Mouse (Mus musculus) liver, embryonic 15.5 days (tissue): ENCODE data around the gene Luc7l3. TPM values are rescaled to one million over a fixed set of nuclear protein-coding genes. Genes with fewer than 3 reads are reported as not detected.
A peak's percentile ranks its signal among the peaks of the same experiment; 100 is the strongest.

ENCODE experiments used
- ATAC-seq: fragments of 200-750 bp; cut with Nextera tagmentation; 2 replicates; pipeline ENCODE4 v1.8.0; 2017; ENCODE audit warnings: moderate number of reproducible peaks, mild to moderate bottlenecking, moderate library complexity; ENCODE audit not compliant: insufficient read depth
- H3K27ac ChIP-seq: fragments of 300-500 bp; sonication (generic); replicated peaks from 2 replicates; pipeline ENCODE4 v1.5.1; 2015; ENCODE audit warnings: mild to moderate bottlenecking, inconsistent platforms
- H3K27me3 ChIP-seq: fragments of 300-500 bp; sonication (generic); 2 replicates; pipeline ENCODE4 v1.6.1; 2015; ENCODE audit warnings: mild to moderate bottlenecking, inconsistent platforms
- H3K36me3 ChIP-seq: fragments of 300-500 bp; sonication (generic); replicated peaks from 2 replicates; pipeline ENCODE4 v1.6.1; 2015; ENCODE audit warnings: moderate library complexity, mild to moderate bottlenecking, inconsistent platforms
- H3K4me1 ChIP-seq: fragments of 300-500 bp; sonication (generic); replicated peaks from 2 replicates; pipeline ENCODE4 v1.6.1; 2015; ENCODE audit warnings: inconsistent platforms
- H3K4me2 ChIP-seq: fragments of 300-500 bp; sonication (generic); 2 replicates; pipeline ENCODE4 v1.6.1; 2015; ENCODE audit warnings: moderate library complexity, mild to moderate bottlenecking, inconsistent platforms
- H3K4me3 ChIP-seq: fragments of 300-500 bp; sonication (generic); replicated peaks from 2 replicates; pipeline ENCODE4 v1.5.1; 2015; ENCODE audit warnings: mild to moderate bottlenecking, inconsistent platforms
- H3K9ac ChIP-seq: fragments of 300-500 bp; sonication (generic); 2 replicates; pipeline ENCODE4 v1.6.1; 2015; ENCODE audit warnings: moderate library complexity, mild to moderate bottlenecking, inconsistent platforms
- H3K9me3 ChIP-seq: fragments of 300-500 bp; sonication (generic); replicated peaks from 2 replicates; pipeline ENCODE4 v1.6.1; 2016; ENCODE audit warnings: inconsistent platforms
- WGBS: fragments of 180-500 bp; shearing (Covaris S2); methylation state at CpG from one replicate; pipeline ENCODE4 v1.1.7; 2015; ENCODE audit warnings: mixed read lengths; ENCODE audit not compliant: insufficient replicate concordance; 5-methylcytosine and 5-hydroxymethylcytosine counted together
- polyA plus RNA-seq: library from polyadenylated mRNA; unstranded; fragments of >200 nt; fragmentation: Nextera tagmentation; extraction: Ambion mirVana; gene quantifications from 2 replicates; pipeline ENCODE4 v1.2.1, GENCODE M21; 2015

The Luc7l3 gene
- polyA plus RNA-seq, 1 experiment from 2014 or later: 36.8 TPM

DNA sequence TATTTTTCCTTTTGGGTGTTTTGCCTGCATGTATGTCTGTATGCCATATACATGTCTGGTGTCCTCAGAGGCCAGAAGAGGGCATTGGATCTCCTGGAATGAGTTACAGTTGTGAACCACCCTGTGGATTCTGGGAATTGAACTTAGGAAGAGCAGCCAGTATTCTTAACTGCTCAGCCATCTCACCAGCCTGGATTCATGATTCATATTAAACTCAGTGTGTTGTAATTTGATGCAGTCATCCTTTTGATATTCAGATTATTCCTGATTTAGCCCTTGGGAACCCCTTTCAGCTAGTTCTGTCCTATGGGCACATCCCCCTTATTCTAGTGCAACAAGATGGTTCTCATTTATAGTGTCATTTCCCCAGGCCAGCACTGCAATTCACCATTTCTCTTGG is 14.8 kb upstream of the Luc7l3 start:
- Histone ChIP-seq H3K9ac (no peak overlapping the region), H3K27ac (no peak overlapping the region), H3K27me3 (no peaks in the 10 kb centered on the region), H3K36me3 (peaks cover 41% of the 10 kb centered on the region), H3K4me3 (no peak overlapping the region), H3K4me1 (peaks cover 69% of the 10 kb centered on the region), H3K9me3 (no peaks in the 10 kb centered on the region), H3K4me2 (no peak overlapping the region)
- no peak for ATAC-seq

DNA sequence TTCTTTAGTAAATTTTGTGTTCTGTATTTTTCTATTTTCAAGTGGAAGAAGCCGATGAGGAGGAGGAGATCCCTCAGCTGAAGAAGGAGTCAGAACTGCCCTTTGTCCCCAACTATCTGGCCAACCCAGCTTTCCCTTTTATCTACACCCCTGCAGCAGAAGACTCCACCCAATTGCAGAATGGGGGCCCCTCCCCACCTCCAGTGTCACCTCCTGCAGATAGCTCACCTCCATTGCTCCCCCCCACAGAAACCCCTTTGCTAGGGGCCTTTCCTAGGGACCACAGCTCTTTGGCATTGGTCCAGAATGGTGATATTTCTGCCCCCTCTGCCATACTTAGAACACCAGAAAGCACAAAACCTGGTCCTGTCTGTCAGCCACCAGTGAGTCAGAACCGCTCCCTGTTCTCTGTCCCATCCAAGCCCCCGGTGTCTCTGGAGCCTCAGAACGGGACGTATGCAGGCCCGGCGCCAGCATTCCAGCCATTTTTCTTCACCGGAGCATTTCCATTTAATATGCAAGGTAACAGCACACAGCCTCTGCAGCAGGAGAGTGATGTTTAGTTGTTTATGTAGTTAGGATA is 12.7 kb upstream of the Luc7l3 start:
- no peaks in the 10 kb centered on the region for H3K9me3 ChIP-seq
- peaks cover 36% of the 10 kb centered on the region for H3K36me3 ChIP-seq
- H3K4me2 ChIP-seq: peak overlapping the region; percentile 58
- no peaks in the 10 kb centered on the region for H3K27me3 ChIP-seq
- WGBS: 71% methylated on average over 8 of the region's 8 CpGs
- ATAC-seq: peak; percentile 96
- peaks cover 74% of the 10 kb centered on the region for H3K4me1 ChIP-seq
- 0 out of 2 replicates have a peak overlapping the region, but pooled peaks have one; percentile 12 for H3K9ac ChIP-seq
- H3K27ac ChIP-seq: peak overlapping the region; percentile 77
- H3K4me3 ChIP-seq: peak overlapping the region; percentile 9; the same call in 1 of the 2 replicates

DNA sequence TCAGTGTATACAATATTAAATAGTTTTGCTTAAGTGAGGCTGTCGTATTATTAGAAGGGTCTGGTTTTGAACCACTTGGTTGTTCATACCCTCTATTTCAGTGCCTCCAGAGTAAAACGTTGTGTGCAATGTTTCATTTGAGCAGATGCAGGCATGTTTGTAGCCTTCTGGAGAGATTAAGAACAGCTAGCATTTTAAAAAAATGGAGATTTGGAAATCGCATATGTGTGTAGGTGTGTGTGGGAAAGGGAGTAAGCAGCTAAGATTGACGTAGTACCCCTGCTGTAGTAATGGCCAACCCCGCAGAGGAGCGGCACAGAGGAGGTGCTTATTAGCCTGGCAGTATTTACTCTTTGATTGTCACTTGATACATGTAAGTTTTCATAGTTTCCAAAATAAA is 10.9 kb upstream of the Luc7l3 start:
- Histone ChIP-seq H3K4me1 (peaks cover 75% of the 10 kb centered on the region), H3K9me3 (no peaks in the 10 kb centered on the region), H3K36me3 (peaks cover 18% of the 10 kb centered on the region), H3K27ac (no peak overlapping the region), H3K4me3 (no peak overlapping the region), H3K4me2 (no peak overlapping the region), H3K9ac (no peak overlapping the region), H3K27me3 (no peaks in the 10 kb centered on the region)
- 84% methylated on average over 6 of the region's 6 CpGs for WGBS
- ATAC-seq: no peak

DNA sequence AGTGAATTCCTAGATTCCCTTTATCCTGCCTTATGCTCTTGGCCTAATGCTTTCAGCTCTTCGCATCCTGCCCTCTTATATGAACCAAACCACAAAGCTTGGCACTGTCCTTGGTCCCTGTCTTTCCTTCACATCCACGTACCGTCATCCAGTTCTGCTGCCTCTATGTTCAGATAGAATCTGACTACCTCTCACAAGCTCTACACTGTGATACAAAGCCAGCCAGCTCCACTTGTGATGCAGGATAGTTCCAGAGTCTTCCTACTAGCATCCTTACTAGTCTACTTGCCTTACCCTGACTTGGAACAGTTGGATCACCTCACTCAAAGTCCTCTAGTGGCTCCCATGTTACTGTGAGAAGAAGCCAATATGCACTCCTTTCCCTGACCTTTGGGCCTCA is 8.4 kb upstream of the Luc7l3 start:
- no peaks in the 10 kb centered on the region for H3K9me3 ChIP-seq
- H3K4me2 ChIP-seq: no peak overlapping the region
- no peak overlapping the region for H3K9ac ChIP-seq
- H3K27ac ChIP-seq: peak overlapping the region; percentile 2; the same call in 1 of the 2 replicates
- peaks cover 76% of the 10 kb centered on the region for H3K4me1 ChIP-seq
- H3K27me3 ChIP-seq: no peaks in the 10 kb centered on the region
- no peak for ATAC-seq
- 88% methylated on average over 3 of the region's 3 CpGs for WGBS
- H3K4me3 ChIP-seq: no peak overlapping the region
- peaks cover 10% of the 10 kb centered on the region; the same call in 1 of the 2 replicates for H3K36me3 ChIP-seq

DNA sequence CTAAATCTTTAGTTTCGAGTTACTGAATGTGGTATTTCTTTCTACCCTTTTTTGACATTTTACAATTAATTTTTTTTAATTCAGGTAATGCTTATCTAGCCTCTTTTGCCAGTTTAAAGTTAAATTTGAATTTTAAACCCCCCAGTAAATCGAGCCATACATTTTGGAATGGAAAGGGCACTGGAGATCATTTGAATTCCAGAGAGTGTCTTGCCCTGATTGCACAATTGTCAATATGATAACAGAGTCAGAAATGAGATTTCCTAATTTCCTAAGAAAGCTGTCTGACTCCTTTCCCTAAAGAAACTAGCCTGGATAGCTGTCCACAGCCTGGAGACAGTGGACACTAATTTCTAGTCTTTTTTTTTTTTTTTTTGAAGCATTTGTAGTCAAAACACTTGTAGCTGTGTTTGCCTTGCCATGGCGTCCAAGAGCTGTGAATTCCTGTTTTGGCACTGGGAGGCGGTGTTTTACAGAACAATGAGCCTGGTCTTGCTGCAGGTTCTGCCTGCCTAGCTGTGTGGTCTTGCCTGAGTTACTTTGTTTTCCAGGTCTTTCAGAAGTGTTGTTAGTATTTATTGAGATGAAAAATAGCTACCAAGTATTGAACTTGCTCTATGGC is 7.6 kb upstream of the Luc7l3 start:
- H3K4me3 ChIP-seq: no peak overlapping the region

DNA sequence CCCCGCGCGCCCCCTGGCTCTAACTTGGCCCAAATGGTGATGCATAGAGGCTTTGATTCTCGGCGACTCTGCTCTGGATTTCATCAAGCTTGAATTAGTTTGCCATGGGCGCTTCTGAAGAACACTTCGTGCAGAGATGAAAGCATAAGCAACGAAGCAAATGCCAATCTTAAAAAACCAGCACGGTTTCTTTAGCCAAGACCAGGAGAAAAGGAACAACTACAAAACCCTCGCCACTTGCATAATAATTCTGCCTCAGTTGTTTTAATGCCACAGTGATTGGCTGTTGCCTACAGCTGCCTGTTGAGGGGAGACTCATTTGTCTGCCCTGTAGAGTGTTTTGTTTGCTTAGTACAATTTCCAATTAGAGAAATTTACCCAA is 6.8 kb upstream of the Luc7l3 start:
- Histone ChIP-seq H3K27ac (peak overlapping the region; percentile 91), H3K4me2 (peak overlapping the region; percentile 93), H3K4me1 (peaks cover 63% of the 10 kb centered on the region), H3K36me3 (0 out of 2 replicates have a peak, but pooled peaks cover 2% of the 10 kb centered on the region), H3K4me3 (peak overlapping the region; percentile 79), H3K27me3 (no peaks in the 10 kb centered on the region), H3K9me3 (no peaks in the 10 kb centered on the region), H3K9ac (peak overlapping the region; percentile 87)
- ATAC-seq: no peak
- WGBS: 5% methylated on average over 10 of the region's 10 CpGs

More for the DNA sequence above, 7.6 kb upstream of the Luc7l3 start:
- no peak for ATAC-seq
- Histone ChIP-seq H3K9ac (no peak overlapping the region), H3K36me3 (0 out of 2 replicates have a peak, but pooled peaks cover 5% of the 10 kb centered on the region), H3K27ac (no peak overlapping the region), H3K4me2 (no peak overlapping the region), H3K4me1 (peaks cover 70% of the 10 kb centered on the region), H3K27me3 (no peaks in the 10 kb centered on the region), H3K9me3 (no peaks in the 10 kb centered on the region)
- 48% methylated on average over 4 of the region's 4 CpGs for WGBS

DNA sequence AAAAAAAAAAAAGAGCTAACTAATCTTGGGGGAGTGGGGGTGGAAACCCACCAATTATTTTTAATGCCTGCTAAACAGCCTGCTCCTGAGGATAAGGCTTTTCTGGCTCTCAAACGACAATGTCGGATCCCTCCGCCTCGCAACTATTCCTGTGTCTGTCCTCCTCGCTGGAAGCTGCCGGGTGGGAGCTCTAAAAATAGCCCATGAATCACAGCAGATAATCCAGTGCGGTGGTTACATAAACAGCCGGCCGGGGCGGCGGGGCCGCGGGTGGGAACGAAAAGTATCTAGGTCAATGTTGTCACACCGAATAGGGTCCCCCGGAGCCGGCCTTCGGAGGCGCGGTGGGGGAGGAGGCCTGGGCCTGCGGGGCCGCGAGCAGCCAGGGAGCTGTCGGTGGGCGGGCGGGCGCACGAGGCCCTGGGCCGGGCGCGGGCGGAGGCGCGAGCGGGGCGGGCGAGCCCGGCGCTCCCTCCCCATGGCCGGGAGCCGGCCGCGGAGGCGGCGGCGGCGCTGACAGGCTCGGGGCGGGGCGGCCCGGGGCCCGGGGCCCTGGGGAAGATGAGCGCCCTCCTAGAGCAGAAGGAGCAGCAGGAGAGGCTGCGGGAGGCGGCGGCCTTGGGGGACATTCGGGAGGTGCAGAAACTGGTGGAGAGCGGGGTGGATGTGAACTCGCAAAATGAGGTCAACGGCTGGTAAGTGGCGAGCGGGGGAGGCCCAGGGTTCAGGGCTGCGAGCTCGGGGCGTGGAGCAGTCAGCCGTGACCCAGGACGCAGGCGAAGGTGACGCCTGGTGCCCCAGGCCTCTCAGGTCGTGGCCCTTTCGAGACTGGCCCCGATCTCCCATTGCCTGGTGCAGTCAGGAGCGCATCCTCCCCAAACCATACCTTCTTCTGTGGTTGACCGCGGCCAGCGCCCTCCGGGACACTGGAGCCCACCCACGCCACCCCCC is 6.2 kb upstream of the Luc7l3 start, which contains the start of gene Ankrd40:
Gene Ankrd40, plus strand, starts transcription at position 309 of the 951 bp plus-strand sequence.
- H3K4me3 ChIP-seq: peak within 1 kb of the TSS; percentile 79
- no peaks in the 10 kb centered on the region for H3K9me3 ChIP-seq
- peak within 1 kb of the TSS; percentile 93 for H3K4me2 ChIP-seq
- peak; percentile 87 for ATAC-seq
- H3K4me1 ChIP-seq: peaks cover 60% of the 10 kb centered on the region
- WGBS: under 1% methylated on average over 78 of the region's 78 CpGs
- H3K27ac ChIP-seq: peak within 1 kb of the TSS; percentile 91
- H3K27me3 ChIP-seq: no peaks in the 10 kb centered on the region
- H3K9ac ChIP-seq: peak within 1 kb of the TSS; percentile 87
- no peaks in the 10 kb centered on the region for H3K36me3 ChIP-seq

DNA sequence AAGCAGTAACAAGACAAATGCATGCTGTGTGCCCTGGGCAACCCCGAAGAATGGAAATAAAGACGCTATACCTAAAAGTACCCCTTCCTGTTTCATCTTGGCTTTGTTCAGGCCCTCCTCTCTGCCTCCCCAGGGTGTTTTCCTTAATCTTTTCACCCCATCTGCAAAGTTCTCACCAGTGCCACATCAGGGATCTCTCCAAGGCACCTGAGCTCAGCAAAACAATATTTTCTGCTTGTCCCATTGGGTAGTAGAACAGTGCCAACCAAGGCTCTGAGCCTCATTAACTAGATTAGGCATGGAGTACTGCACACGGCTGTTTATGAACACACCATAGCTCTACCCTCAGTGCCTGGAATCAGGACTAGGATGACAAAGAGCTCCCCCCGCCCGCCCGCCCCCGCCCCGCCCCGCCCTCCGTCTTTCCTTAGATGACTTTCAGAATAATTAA is 5.2 kb upstream of the Luc7l3 start:
- H3K27me3 ChIP-seq: no peaks in the 10 kb centered on the region
- H3K4me2 ChIP-seq: peak overlapping the region; percentile 93
- H3K9me3 ChIP-seq: no peaks in the 10 kb centered on the region
- no peak overlapping the region for H3K27ac ChIP-seq
- H3K4me1 ChIP-seq: peaks cover 58% of the 10 kb centered on the region
- H3K9ac ChIP-seq: no peak overlapping the region
- ATAC-seq: no peak
- 20% methylated on average over 10 of the region's 10 CpGs for WGBS
- peak overlapping the region; percentile 79; the same call in 1 of the 2 replicates for H3K4me3 ChIP-seq
- H3K36me3 ChIP-seq: no peaks in the 10 kb centered on the region

DNA sequence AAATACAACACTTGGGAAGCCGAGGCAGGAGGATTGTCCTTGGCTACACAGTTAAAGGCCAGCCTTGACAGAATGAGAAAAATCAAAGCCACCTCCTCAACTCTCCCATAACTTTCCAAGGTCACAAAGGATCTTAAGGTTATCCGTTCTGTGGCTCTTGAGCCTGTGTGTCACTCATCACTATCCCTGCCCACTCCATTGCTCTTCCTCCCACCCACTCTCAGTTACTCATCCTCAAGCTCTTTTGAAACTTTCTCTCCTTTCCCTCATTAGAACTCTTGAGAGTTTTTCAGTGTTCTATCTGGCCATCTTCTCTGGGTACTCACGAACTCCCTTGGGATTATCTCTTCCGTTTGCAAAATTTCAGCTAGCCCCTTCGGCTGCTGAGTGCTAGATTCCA is 2.8 kb upstream of the Luc7l3 start:
- no peak overlapping the region for H3K27ac ChIP-seq
- whole genome bisulfite sequencing: 72% methylated on average over 5 of the region's 5 CpGs
- H3K9ac ChIP-seq: no peak overlapping the region
- H3K27me3 ChIP-seq: no peaks in the 10 kb centered on the region
- no peaks in the 10 kb centered on the region for H3K9me3 ChIP-seq
- no peak overlapping the region for H3K4me3 ChIP-seq
- ATAC-seq: no peak
- no peak overlapping the region for H3K4me2 ChIP-seq
- 0 out of 2 replicates have a peak, but pooled peaks cover 1% of the 10 kb centered on the region for H3K36me3 ChIP-seq
- H3K4me1 ChIP-seq: peaks cover 43% of the 10 kb centered on the region

DNA sequence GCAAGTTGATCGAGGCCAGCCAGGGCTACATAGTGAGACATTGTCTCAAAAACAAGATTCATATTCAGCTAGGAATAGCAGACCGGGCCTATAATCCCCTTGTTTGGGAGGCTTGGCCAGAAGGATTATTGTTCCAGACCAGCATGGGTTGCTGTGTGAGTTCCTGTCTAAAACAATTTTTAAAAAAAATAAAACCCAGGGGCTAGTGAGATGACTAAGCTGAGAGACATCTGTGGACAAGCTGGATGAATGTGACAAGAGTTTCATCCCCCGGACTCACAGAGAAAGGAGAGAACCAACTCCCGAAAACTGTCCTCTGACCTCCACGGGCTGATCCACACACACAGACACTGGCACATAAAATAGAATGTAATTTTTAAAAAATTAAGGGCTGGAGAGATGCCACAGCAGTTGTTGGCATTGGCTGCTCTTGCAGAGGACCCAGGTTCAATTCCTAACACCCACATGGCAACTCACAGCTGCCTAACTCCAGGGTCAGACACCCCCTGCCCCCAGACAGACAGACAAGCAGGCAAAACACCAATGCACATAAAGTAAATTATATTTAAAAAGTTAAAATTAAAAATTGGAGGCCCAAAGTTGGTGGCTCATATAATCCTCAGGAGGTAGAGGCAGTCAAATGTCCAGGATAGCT is 1.6 kb upstream of the Luc7l3 start:
- Histone ChIP-seq H3K9ac (no peak overlapping the region), H3K4me3 (no peak overlapping the region), H3K27me3 (no peaks in the 10 kb centered on the region), H3K4me2 (no peak overlapping the region), H3K27ac (no peak overlapping the region), H3K4me1 (peaks cover 45% of the 10 kb centered on the region), H3K36me3 (peaks cover 7% of the 10 kb centered on the region; the same call in 1 of the 2 replicates), H3K9me3 (no peaks in the 10 kb centered on the region)
- no peak for ATAC-seq
- WGBS: 75% methylated on average over 5 of the region's 5 CpGs
